Mouse (Mus musculus) kidney, postnatal 0 days (tissue): ENCODE measurements at regions not wholly inside any gene's neighbourhood (a gene's known extent, or its start where the extent isn't known, plus 50 kb on each side); places are given as distances from the start of the nearest gene placed in this dataset.

Experiments
- ATAC-seq: fragments of 200-750 bp; cut with Nextera tagmentation; replicated peaks from 2 replicates; pipeline ENCODE4 v1.8.0; 2017; ENCODE audit warnings: low read depth, moderate number of reproducible peaks, moderate TSS enrichment, moderate library complexity; ENCODE audit not compliant: low FRiP score
- DNase-seq: peaks from one replicate; pipeline ENCODE4 v3.0.0-alpha.2; 2016; ENCODE audit warnings: low spot score
- H3K27ac ChIP-seq: fragments of 300-500 bp; sonication (generic); 2 replicates; pipeline ENCODE4 v1.5.1; 2014; ENCODE audit warnings: mild to moderate bottlenecking
- H3K27me3 ChIP-seq: fragments of 300-500 bp; sonication (generic); 2 replicates; pipeline ENCODE4 v1.6.1; 2014; ENCODE audit warnings: low read length, mixed read lengths; ENCODE audit not compliant: insufficient read depth
- H3K36me3 ChIP-seq: fragments of 300-500 bp; sonication (generic); 2 replicates; pipeline ENCODE4 v1.6.1; 2014; ENCODE audit warnings: low read length, mixed read lengths; ENCODE audit not compliant: insufficient read depth
- H3K4me1 ChIP-seq: fragments of 300-500 bp; sonication (generic); replicated peaks from 2 replicates; pipeline ENCODE4 v1.6.1; 2014; ENCODE audit warnings: antibody characterized with exemption, low read length, mixed read lengths; ENCODE audit not compliant: insufficient read depth
- H3K4me2 ChIP-seq: fragments of 300-500 bp; sonication (generic); 2 replicates; pipeline ENCODE4 v1.6.1; 2014; ENCODE audit warnings: mild to moderate bottlenecking, low read length, moderate library complexity, mixed read lengths
- H3K4me3 ChIP-seq: fragments of 300-500 bp; sonication (generic); replicated peaks from 2 replicates; pipeline ENCODE4 v1.5.1; 2014; ENCODE audit warnings: low read depth, low read length
- H3K9ac ChIP-seq: fragments of 300-500 bp; sonication (generic); 2 replicates; pipeline ENCODE4 v1.6.1; 2014; ENCODE audit warnings: low read depth, low read length
- H3K9me3 ChIP-seq: fragments of 300-500 bp; sonication (generic); replicated peaks from 2 replicates; pipeline ENCODE4 v1.6.1; 2016; ENCODE audit warnings: low read length, inconsistent platforms, mixed read lengths
- CTCF ChIP-seq: IDR thresholded peaks from 2 replicates; pipeline ENCODE4 v1.5.1; 2016; ENCODE audit warnings: antibody characterized with exemption, low read depth, mild to moderate bottlenecking, moderate library complexity
- WGBS: fragments of 180-500 bp; shearing (Covaris S2); extraction: QIAGEN DNeasy Blood & Tissue Kit; methylation state at CpG from one replicate; pipeline ENCODE4 v1.1.7; 2014; 5-methylcytosine and 5-hydroxymethylcytosine counted together

- no peaks in the 10 kb centered on the region for H3K4me1 ChIP-seq
- no peak overlapping the region for H3K4me3 ChIP-seq
- no peak for TF ChIP-seq CTCF
- ATAC-seq = no peak
- H3K9me3 ChIP-seq = no peaks in the 10 kb centered on the region
- no peak for DNase-seq
- no peak overlapping the region for H3K9ac ChIP-seq
- H3K36me3 ChIP-seq = no peaks in the 10 kb centered on the region
- no peaks in the 10 kb centered on the region for H3K27me3 ChIP-seq
- no peak overlapping the region for H3K27ac ChIP-seq
- 78% methylated on average over 3 of the region's 3 CpGs for WGBS
- H3K4me2 ChIP-seq = no peak overlapping the region
Measured at GRCm38 (mm10) chr1:14000605-14001395, 2092.3 kb downstream of the 4930444P10Rik start.

- Histone ChIP-seq H3K4me2 (no peak overlapping the region), H3K9ac (no peak overlapping the region), H3K27ac (no peak overlapping the region), H3K9me3 (no peaks in the 10 kb centered on the region), H3K4me3 (no peak overlapping the region), H3K4me1 (no peaks in the 10 kb centered on the region), H3K27me3 (no peaks in the 10 kb centered on the region), H3K36me3 (no peaks in the 10 kb centered on the region)
- DNase-seq (no peak), ATAC-seq (no peak)
- TF ChIP-seq CTCF = no peak
- WGBS = 92% methylated on average over 8 of the region's 11 CpGs
Measured at GRCm38 (mm10) chr1:13998178-13998708, 2094.9 kb downstream of the 4930444P10Rik start.

GRCm38 (mm10) chr1:13993825-13994509 lies 2099.2 kb downstream of the 4930444P10Rik start:
- no peak overlapping the region for H3K9ac ChIP-seq
- 92% methylated on average over 9 of the region's 9 CpGs for WGBS
- H3K4me1 ChIP-seq = no peaks in the 10 kb centered on the region
- no peaks in the 10 kb centered on the region for H3K36me3 ChIP-seq
- H3K27me3 ChIP-seq = no peaks in the 10 kb centered on the region
- TF ChIP-seq CTCF = no peak
- no peak overlapping the region for H3K4me2 ChIP-seq
- H3K9me3 ChIP-seq = no peaks in the 10 kb centered on the region
- ATAC-seq (no peak), DNase-seq (no peak)
- H3K27ac ChIP-seq = no peak overlapping the region
- H3K4me3 ChIP-seq = no peak overlapping the region

GRCm38 (mm10) chr1:13992978-13993377 lies 2100.1 kb downstream of the 4930444P10Rik start:
- 14% methylated on average over 9 of the region's 9 CpGs for WGBS
- Histone ChIP-seq H3K27me3 (no peaks in the 10 kb centered on the region), H3K36me3 (no peaks in the 10 kb centered on the region), H3K4me2 (no peak overlapping the region), H3K4me1 (no peaks in the 10 kb centered on the region), H3K9me3 (no peaks in the 10 kb centered on the region), H3K27ac (no peak overlapping the region), H3K4me3 (no peak overlapping the region), H3K9ac (no peak overlapping the region)
- no peak for ATAC-seq
- TF ChIP-seq CTCF = no peak
- peak; percentile 31 for DNase-seq

GRCm38 (mm10) chr1:13989360-13989759 lies 2103.8 kb downstream of the 4930444P10Rik start:
- ATAC-seq = no peak
- no peak for DNase-seq
- H3K36me3 ChIP-seq = no peaks in the 10 kb centered on the region
- 68% methylated on average over 3 of the region's 3 CpGs for WGBS
- no peaks in the 10 kb centered on the region for H3K4me1 ChIP-seq
- no peak overlapping the region for H3K4me3 ChIP-seq
- H3K27ac ChIP-seq = no peak overlapping the region
- H3K4me2 ChIP-seq = no peak overlapping the region
- H3K9ac ChIP-seq = no peak overlapping the region
- no peaks in the 10 kb centered on the region for H3K27me3 ChIP-seq
- H3K9me3 ChIP-seq = no peaks in the 10 kb centered on the region
- no peak for TF ChIP-seq CTCF

- Histone ChIP-seq H3K9ac (no peak overlapping the region), H3K27ac (no peak overlapping the region), H3K36me3 (no peaks in the 10 kb centered on the region), H3K4me2 (no peak overlapping the region), H3K4me3 (no peak overlapping the region), H3K27me3 (no peaks in the 10 kb centered on the region), H3K4me1 (no peaks in the 10 kb centered on the region), H3K9me3 (no peaks in the 10 kb centered on the region)
- WGBS = 88% methylated on average over 2 of the region's 2 CpGs
- DNase-seq (no peak), ATAC-seq (no peak)
- no peak for TF ChIP-seq CTCF
Measured at GRCm38 (mm10) chr1:13984833-13985232, 2108.3 kb downstream of the 4930444P10Rik start.
